Mouse (Mus musculus): ENCODE measurements around the gene Serpinh1.

The Serpinh1 gene

DNA sequence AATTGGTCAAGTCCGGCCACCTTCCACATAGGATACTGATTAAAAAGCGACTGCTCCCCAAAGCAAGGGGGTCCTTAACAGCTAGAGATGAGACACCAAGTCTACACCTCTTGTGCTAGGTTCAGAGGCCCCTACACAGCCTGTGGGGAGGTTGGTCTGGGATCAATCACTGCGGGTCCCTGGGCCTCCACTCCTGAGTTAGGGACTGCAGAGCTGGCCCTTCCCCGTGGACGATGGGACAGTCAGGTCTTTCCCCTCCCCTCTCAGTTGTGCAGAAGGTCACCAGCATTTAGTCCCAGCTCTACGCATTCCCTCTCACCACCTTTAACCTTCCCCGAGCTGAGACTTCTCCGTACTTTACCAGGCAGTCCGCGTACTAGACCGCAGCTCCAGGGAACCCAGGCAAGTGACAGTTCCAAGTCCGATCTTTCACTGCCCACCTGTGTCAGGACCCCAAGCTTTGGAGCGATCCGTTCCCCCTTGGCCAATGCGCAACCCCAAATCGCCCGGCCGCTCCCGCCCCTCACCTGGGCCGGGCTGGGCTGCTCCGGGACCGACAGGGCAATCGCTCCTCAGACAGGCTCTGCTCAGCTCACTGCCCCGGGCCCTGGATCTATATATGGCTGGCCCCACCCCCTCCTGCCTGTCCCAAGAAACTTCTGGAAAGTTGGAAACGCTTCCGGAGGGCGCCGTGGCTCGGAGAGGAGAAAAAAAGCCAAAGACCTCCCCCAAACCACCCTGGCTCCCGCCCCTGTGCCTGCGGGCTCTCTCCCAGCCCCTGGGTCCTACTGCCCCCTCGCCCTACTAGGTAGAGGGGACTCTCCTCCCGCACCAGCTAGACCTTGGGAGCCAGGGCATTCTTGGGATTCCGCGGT is at the start of gene Serpinh1:
TSS of gene Serpinh1 (minus strand) at position 714 of the 875 bp plus-strand sequence.
- DNase-seq (ENCODE audit: low spot score): no peak

DNA sequence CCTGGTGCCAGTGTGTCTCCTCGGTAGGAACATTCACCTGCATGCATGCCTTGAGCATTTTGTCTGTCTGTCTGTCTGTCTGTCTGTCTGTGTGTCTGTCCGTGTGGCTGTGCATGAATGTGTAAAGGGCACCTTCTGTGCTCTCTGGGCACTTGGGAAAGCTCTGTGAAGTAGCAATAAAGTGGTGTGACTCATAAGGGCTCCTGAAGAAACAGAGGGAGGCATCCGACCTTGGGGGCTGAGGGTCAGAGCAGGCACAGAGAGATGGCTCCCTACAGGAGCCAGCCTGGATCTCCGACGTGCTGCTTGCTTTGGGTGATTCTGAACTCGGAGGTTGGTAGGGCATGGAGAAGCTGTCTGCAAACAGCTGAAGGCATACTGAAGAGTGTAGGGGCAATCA is 49.4 kb upstream of the Serpinh1 start:
- no peak for DNase-seq (ENCODE audit: low spot score)

- no peak for DNase-seq (ENCODE audit: low spot score)
Measured at GRCm38 (mm10) chr7:99401373-99401772, 48.3 kb upstream of the Serpinh1 start.

DNA sequence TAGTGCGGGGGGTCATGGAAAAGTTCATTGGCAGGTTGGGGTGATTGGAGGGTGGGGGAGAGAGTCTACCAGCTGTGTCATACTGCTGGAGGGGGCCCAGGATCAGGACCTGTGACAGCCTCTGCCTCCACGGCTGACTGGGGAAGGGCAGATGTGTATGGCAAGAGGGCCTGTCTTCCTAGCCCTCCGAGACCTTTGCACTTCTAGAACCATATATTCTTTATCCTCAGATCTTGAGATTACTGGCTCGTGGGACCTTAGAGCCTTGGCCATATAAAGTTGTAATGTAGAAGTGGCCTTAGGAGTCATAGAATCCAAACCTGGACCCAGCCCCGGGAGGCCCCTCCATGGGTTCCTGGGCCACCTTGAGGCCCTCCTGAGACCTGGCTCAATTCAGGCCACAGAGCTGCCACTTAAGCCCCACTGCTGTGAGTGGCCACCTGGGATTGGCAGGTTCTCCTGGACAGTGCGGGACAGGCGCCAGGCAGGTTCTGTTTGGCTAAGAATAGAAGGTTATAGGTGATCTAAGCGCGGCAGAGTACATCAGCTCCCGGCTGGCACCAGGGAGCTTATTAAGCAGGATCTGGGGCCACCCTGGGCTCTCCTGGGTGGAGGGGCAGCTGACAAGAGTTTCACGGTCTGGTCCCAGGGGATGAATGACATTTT is 44.1 kb upstream of the Serpinh1 start:
- DNase-seq (ENCODE audit: low spot score): no peak

- DNase-seq (ENCODE audit: low spot score): no peak
Measured at GRCm38 (mm10) chr7:99395908-99396616, 43.0 kb upstream of the Serpinh1 start.

GRCm38 (mm10) chr7:99395385-99395784 is 42.3 kb upstream of the Serpinh1 start:
- no peak for DNase-seq (ENCODE audit: low spot score)

GRCm38 (mm10) chr7:99393711-99394325 is 40.8 kb upstream of the Serpinh1 start:
- no peak for DNase-seq (ENCODE audit: low spot score)

DNA sequence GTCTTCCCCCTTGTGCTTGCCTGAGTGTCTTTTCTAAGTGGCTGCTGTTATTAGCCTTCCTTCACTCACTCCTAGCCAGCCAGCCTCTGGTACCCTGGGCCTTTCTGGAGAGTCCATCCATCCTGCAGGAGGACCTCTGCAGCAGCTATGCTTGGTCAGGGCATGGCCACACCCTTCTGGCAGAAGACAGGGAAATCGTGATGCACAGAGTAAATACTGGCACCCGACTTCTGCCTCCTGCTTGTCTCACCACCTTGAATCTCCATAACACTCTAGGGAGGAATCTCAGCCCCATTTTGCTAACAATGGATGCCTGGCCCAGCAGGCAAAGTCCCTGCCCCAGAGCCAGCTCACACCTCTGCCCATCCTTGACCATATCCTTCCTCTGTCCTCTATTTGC is 39.7 kb upstream of the Serpinh1 start:
- DNase-seq (ENCODE audit: low spot score): no peak

DNA sequence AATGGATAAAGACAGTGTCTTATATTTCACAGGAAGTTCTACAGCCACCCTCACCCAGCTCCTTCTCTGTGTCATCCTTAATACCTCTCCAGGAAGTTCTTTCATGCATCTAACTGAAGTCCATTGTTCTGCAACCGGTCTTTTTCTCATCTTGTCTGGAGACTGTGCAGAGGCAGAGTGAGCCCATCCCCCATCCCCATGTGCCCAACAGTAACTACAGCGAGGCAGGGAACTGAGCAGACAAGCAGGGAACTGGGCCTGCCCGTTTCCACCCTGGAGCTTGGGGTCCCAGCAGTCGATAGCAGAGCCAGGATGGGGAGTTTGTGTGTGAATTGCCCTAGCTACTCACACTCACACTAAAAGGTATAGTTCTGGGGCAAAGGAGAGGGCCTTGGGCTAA is 37.5 kb upstream of the Serpinh1 start:
- DNase-seq (ENCODE audit: low spot score): no peak

DNA sequence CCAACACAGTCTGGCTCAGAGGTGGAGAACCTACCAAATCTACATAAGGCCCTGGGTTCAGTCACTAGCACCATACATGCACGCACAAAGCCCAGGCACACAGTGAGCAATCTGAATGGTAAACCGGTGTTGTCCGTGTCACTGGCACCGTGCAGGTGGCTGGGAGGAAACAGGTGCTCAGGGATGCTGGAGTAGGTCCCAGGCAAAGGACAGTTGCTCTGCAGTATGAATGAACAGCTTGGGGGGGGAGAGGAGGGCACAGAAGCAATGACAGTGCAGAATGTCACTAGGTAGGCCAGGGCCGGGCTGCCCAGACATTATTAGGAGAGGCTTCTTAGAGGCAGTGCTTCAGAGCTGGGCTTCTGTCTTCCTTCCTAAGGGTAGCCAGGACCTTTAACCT is 34.3 kb upstream of the Serpinh1 start:
- DNase-seq (ENCODE audit: low spot score): no peak

DNA sequence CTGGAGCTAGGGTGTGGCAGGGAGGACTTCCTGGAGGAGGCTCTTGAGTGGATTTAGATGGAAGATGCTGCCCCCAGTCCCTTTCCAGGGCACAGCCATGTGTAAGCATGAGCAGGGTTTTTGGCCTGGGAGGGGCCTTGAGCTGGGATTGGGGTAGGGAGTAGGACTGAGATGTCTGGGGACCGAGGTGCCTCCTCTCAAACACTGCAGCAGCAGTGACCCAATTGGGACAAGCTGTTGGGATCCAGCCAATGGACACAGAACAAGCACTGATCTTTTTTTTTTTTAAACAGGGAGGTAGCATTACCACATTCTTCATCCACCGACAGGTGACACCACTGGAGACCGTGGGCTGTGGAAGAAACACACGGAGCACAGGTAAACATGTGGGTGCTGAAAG is 33.8 kb upstream of the Serpinh1 start:
- DNase-seq (ENCODE audit: low spot score): no peak

GRCm38 (mm10) chr7:99386030-99386429 is 33.0 kb upstream of the Serpinh1 start:
- no peak for DNase-seq (ENCODE audit: low spot score)

DNA sequence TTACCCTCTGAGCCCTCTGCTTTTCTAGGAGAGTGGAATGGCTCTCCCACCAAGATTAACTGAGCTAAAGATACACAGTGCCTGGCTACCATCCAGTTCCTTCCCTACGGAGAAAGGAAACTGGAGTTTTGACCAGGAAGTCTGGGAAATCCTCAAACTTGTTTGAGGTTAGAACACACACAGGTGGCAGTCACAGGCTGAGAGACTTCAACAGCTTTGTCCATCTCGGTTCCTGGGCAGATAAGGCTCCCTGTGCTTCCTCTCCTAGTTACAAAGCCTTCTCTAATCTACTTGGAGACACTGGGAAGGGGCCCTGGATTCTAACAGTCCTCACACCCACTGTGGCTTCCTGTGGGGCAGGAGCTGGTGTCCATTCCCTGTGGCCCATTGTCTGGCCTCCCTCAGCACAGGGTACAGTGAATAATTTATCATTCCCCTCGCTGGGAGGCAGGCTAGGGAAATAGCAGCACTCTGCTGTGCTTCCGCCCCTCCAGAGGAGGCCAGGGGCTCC is 31.1 kb upstream of the Serpinh1 start:
- DNase-seq (ENCODE audit: low spot score): no peak

GRCm38 (mm10) chr7:99383246-99383645 is 30.2 kb upstream of the Serpinh1 start:
- no peak for DNase-seq (ENCODE audit: low spot score)

DNA sequence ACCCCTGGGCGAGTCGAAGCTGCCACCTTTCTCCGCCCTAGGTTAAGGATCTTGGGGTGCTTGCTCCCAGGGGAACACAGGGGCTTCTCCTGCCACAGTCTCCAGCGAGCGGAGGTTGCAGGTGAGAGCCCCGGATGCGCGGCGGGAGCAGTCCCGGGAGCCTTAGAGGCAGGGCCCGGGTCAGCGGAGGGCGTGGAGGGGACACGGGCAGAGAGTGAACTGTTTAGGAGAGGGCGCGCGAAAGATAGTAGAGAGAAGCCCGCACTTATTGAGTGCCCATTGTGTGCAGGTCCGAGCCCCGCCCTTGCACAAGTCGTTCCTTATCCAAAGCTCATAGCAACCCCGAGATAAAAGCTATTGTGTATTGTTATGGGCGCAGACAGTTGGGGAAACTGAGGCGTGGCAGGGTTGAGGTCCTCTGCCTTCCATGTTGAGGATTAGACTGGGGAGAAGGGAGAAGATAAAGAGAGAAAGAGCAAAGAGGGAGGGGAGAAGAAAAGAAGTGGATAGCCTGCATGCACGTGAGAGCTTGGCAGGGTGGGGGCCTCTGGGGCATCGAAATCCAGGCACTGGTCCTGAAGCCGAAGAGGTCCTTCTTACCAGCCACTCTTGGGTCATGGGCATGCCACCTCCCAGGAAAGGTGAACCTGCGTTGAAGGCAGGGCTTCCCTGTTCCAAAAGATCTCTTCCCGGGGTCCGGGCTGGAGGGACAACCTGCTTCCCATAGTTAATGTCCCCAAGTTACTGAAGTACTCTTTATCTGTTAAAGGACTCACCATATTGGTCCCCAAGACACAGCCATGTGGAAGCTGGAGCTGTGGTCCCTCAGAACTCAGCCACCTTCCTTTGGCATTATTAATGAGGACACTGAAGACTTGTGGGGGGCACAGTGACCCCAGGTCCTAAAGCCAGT is 29.3 kb upstream of the Serpinh1 start:
- DNase-seq (ENCODE audit: low spot score): no peak

GRCm38 (mm10) chr7:99381214-99382087 is 28.4 kb upstream of the Serpinh1 start, which contains the start of gene Gdpd5:
TSS of gene Gdpd5 (plus strand) at chr7:99381414.
- peak; percentile 92 for DNase-seq (ENCODE audit: low spot score)

DNA sequence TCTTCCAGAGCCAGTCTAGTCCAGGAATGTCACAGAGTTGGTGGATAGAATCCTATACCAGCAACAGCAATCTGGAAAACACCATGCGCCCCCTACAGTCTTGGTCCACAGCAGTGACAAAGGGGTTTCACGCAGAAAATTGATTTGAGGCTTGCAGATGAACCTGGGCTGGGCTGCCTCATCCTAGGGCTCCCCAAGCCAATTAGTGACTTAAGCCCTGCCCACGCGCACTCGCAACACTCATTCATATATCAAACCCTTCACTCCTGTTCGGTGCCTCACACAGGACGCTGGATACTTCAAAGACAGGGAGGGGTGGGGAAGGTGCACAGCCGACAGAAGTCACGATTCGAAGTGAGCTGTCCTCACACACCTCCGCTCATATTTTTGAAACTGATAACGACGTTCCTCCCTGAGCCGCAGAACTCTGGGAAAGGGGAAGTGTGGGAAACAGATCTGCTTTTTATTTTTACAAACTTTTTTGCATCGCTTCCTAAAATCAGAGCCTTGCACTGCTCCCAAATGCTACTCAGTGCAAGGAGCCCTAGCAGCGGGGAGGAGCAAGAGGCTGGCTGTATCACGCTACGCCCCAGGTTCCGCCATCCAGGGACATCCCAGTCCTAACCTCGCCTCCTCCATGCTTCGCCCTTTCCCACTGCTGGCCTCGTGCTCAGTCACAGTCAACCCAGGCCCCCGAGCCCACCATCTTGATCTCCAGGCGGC is 27.6 kb upstream of the Serpinh1 start:
- no peak for DNase-seq (ENCODE audit: low spot score)

DNA sequence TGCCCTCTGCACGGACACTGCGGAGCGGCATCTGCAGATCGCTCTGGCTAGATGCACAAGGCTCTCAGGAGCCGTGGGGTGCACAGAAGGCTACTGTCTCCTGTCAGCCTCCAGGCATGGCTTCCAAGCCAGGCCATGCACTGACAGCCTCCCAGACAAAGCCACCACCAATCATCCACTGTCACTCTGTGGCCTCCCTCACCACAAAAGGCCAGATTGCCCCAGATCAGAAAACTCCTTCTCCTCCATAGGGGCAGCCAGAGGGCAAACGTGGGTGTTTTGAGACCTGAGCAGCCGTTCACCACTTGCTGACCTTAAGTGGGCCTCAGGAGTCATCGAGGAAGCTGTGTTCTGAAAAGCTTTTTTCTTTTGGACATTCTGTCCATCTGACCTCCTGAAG is 25.8 kb upstream of the Serpinh1 start:
- DNase-seq (ENCODE audit: low spot score): no peak

DNA sequence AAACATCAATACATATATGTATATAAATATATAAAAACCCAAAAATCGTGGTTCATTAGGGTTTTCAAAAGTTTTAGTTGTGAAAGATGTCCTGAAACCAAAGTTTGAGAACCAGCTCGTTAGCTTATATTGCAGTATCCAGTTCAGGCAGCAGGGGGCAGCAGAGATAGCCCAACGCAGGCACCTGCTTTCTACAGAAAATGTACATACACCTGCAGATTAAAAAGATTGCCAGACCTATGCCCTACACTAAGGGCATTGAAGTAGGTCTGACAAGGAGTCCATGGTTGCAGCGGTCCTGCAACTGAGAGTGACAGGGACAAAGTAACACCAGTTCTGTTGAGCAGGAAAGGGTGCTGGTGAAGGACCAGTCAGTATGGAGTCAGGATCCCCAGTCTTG is 22.4 kb upstream of the Serpinh1 start:
- peak; percentile 64 for DNase-seq (ENCODE audit: low spot score)

Measured in spleen, adult 12 weeks (tissue).